Mouse (Mus musculus): Measurements from ENCODE around the gene Entpd2. TPM values are rescaled to one million over a fixed set of nuclear protein-coding genes. Genes with fewer than 3 reads are reported as not detected.
A peak's percentile ranks its signal among the peaks of the same experiment; 100 is the strongest.

Gene Entpd2
- total and polyA plus RNA-seq, 3 experiments = not detected

DNA sequence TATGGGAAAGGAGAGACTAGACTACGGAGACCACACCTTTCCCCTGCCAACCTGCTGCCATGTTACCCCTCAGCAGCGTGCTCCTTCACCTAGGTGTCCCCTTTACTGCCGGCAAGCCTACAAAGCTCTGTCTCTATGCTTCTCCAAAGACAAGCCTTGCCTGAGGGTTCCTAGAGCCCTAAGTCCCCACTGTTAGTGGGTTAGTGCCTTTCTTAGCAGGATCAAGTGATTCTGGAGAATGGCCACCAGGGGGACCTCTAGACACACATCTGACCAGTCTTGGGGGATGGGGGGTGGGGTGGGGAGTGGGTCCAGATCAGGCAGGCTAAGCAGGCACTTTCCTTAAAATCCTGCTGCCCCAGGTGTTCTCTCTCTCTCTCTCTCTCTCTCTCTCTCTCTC is 26.2 kb downstream of the Entpd2 start:
- H3K79me2 ChIP-seq (ENCODE audit: control insufficient read depth, insufficient read depth, low read length, poor library complexity) = no peaks in the 10 kb centered on the region
- TF ChIP-seq E2F4 (IDR thresholded peaks at IDR 0.05; ENCODE audit: borderline replicate concordance, low read depth, low read length) = no peak
- no peak for TF ChIP-seq ETS1 (IDR thresholded peaks at IDR 0.05; ENCODE audit: low read depth, low read length)
- TF ChIP-seq CTCF (IDR thresholded peaks at IDR 0.05 in 2 of 3, conservative IDR thresholded peaks at IDR 0.05 in 1 of 3; ENCODE audit: control insufficient read depth in 1 of 3, insufficient read depth in 1 of 3, low read depth in 2 of 3, low read length in 3 of 3, poor library complexity in 1 of 3, severe bottlenecking in 1 of 3) = peak; percentile 51 to 78 (median 77)
- no peak for TF ChIP-seq NELFE (IDR thresholded peaks at IDR 0.05; ENCODE audit: low read depth, low read length)
- no peak for TF ChIP-seq ZNF384 (IDR thresholded peaks at IDR 0.05; ENCODE audit: low read depth, low read length)
- TF ChIP-seq MAX (IDR thresholded peaks at IDR 0.05; ENCODE audit: low read length) = no peak
- no peak for TF ChIP-seq ZKSCAN1 (IDR thresholded peaks at IDR 0.05; ENCODE audit: low read depth, low read length)
- TF ChIP-seq KAT2A (conservative IDR thresholded peaks at IDR 0.05; ENCODE audit: low read depth, low read length) = no peak
- peak; percentile 52 for TF ChIP-seq CHD2 (IDR thresholded peaks at IDR 0.05; ENCODE audit: low read length)
- peak; percentile 59 for TF ChIP-seq ZC3H11A (IDR thresholded peaks at IDR 0.05; ENCODE audit: low read depth, low read length)
- no peak for TF ChIP-seq ELF1 (IDR thresholded peaks at IDR 0.05; ENCODE audit: low read depth, low read length)
- no peak for TF ChIP-seq MAFK (IDR thresholded peaks at IDR 0.05; ENCODE audit: borderline replicate concordance, low read depth, low read length)
- no peak for TF ChIP-seq USF1 (IDR thresholded peaks at IDR 0.05; ENCODE audit: low read depth, low read length)
- TF ChIP-seq USF2 (IDR thresholded peaks at IDR 0.05; ENCODE audit: borderline replicate concordance in 1 of 2, insufficient read depth in 1 of 2, low read depth in 1 of 2, low read length in 2 of 2) = no peak
- TF ChIP-seq RAD21 (IDR thresholded peaks at IDR 0.05; ENCODE audit: low read depth, low read length) = peak; percentile 62
- no peak for TF ChIP-seq UBTF (IDR thresholded peaks at IDR 0.05; ENCODE audit: borderline replicate concordance, insufficient read depth, low read depth, low read length)
- peak; percentile 78 for TF ChIP-seq SMC3 (IDR thresholded peaks at IDR 0.05; ENCODE audit: low read depth, low read length)
- TF ChIP-seq SIN3A (IDR thresholded peaks at IDR 0.05; ENCODE audit: low read length) = peak; percentile 31; the same call in 1 of the 2 replicates
- TF ChIP-seq MAZ (IDR thresholded peaks at IDR 0.05; ENCODE audit: low read depth, low read length) = peak; percentile 80; the same call in 1 of the 2 replicates
- peaks cover 0 to 3% of the 10 kb centered on the region in 2 experiments; a peak in 2 of 4 replicates for H3K36me3 ChIP-seq (ENCODE audit: control insufficient read depth in 1 of 2, insufficient read depth in 2 of 2, low read length in 2 of 2)
- H3K4me1 ChIP-seq (ENCODE audit: control insufficient read depth in 1 of 2, insufficient read depth in 2 of 2, low read length in 2 of 2) = peaks cover 10 to 16% of the 10 kb centered on the region in 2 experiments
- no peak overlapping the region for H3K9ac ChIP-seq (ENCODE audit: control insufficient read depth, low read depth, low read length, poor library complexity, severe bottlenecking)
- H3K27ac ChIP-seq (ENCODE audit: control insufficient read depth, low read depth, low read length) = no peak overlapping the region
- no peak overlapping the region for H3K4me3 ChIP-seq (ENCODE audit: control insufficient read depth in 1 of 2, insufficient read depth in 1 of 2, low read depth in 2 of 2, low read length in 2 of 2)
- peaks cover 1 to 4% of the 10 kb centered on the region in 2 experiments; a peak in 2 of 4 replicates for H3K27me3 ChIP-seq (ENCODE audit: control insufficient read depth in 1 of 2, insufficient read depth in 2 of 2, low read length in 2 of 2)
- H3K9me3 ChIP-seq (replicated peaks; ENCODE audit: insufficient read depth, low read length) = no peaks in the 10 kb centered on the region
- peak; percentile 76 for DNase-seq (ENCODE audit: low read depth, low spot score)
